8 mouse cellular contexts compared by ENCODE assay signal in genomic region chr7:37624759-37625340, GRCm38 (mm10).
DNase-seq lines count a peak whose midpoint lies in the region; ATAC-seq and TF ChIP-seq lines count a peak whose summit lies in the region.

No protein-coding gene starts in this region.

- H3K4me3 ChIP-seq in left cerebral cortex, adult 2 months = peak overlapping the region; percentile 46
- H3K4me3 ChIP-seq in liver, embryonic 16.5 days (ENCODE audit: low read depth, low read length) = peak overlapping the region; percentile 26; the same call in 1 of the 2 replicates

- no peaks in the 10 kb centered on the region for H3K36me3 ChIP-seq in liver, embryonic 16.5 days (ENCODE audit: control insufficient read depth, insufficient read depth)

- no peaks in the 10 kb centered on the region for H3K4me1 ChIP-seq in liver, embryonic 16.5 days (ENCODE audit: control insufficient read depth, low read depth, low read length)

- 13% methylated on average over 20 of the region's 20 CpGs for WGBS in liver, embryonic 16.5 days (ENCODE audit: insufficient replicate concordance)

- DNase-seq in left cerebral cortex, adult 2 months (ENCODE audit: extremely low spot score in 1 of 2, low spot score in 2 of 2) = no peak
- DNase-seq in left cerebral cortex, postnatal 14 days (ENCODE audit: low spot score in 2 of 2) = no peak
- DNase-seq in cerebellum, postnatal 10 days = peak; percentile 84 to 89
- DNase-seq in adrenal gland, adult 8-10 months = no peak
- DNase-seq in layer of hippocampus, adult 18-20 months (ENCODE audit: low spot score in 2 of 2) = no peak
- DNase-seq in thymus, postnatal 0 days (ENCODE audit: low spot score) = no peak

- no peaks in the 10 kb centered on the region for H3K9me3 ChIP-seq in liver, embryonic 16.5 days (replicated peaks; ENCODE audit: control insufficient read depth, low read length)

- H3K27ac ChIP-seq in left cerebral cortex, adult 2 months = peak overlapping the region; percentile 30; the same call in 1 of the 2 replicates
- no peak overlapping the region for H3K27ac ChIP-seq in liver, embryonic 16.5 days (ENCODE audit: low read length)

- TF ChIP-seq CTCF in left cerebral cortex, adult 2 months (IDR thresholded peaks at IDR 0.05) = no peak

- H3K9ac ChIP-seq in liver, embryonic 16.5 days (ENCODE audit: low read depth, low read length) = no peak overlapping the region

- H3K27me3 ChIP-seq in liver, embryonic 16.5 days (ENCODE audit: control insufficient read depth, insufficient read depth, low read depth, low read length) = peaks cover 21% of the 10 kb centered on the region

- H3K4me2 ChIP-seq in liver, embryonic 16.5 days (ENCODE audit: low read depth, low read length) = peak overlapping the region; percentile 39; the same call in 1 of the 2 replicates

- peak; percentile 51 for ATAC-seq in granulocyte monocyte progenitor cell, adult 5-6 weeks (replicated peaks; ENCODE audit: poor library complexity, severe bottlenecking)
- no peak for ATAC-seq in liver, embryonic 16.5 days (ENCODE audit: low read depth)

- intact Hi-C loops in left cerebral cortex, adult 2 months (cut with DNase I) = loop anchor here (5.0 kb wide), 2 partner anchors 42 to 147 kb away; partner anchors contain the start of gene Zfp536
- intact Hi-C loops in left cerebral cortex, postnatal 14 days (cut with DNase I) = no loop called here

Comparison
In these comparisons a context has a peak if more than half of its experiments do, and no peak if none do; other contexts are left out.
1. DNase-seq: peak in cerebellum, postnatal 10 days (2 of 2); none in left cerebral cortex, adult 2 months (0 of 2), left cerebral cortex, postnatal 14 days (0 of 2), adrenal gland, adult 8-10 months (single experiment), layer of hippocampus, adult 18-20 months (0 of 2) and thymus, postnatal 0 days (single experiment).